Mouse (Mus musculus): ENCODE results near the gene Iqschfp. TPM values are rescaled to one million over a fixed set of nuclear protein-coding genes. Genes with fewer than 3 reads are reported as not detected.

Iqschfp gene
- polyA plus RNA-seq, 1 experiment, result not detected

GRCm38 (mm10) chr3:68513340-68514119 lies 621.5 kb downstream of the Iqschfp start:
- no peak for TF ChIP-seq GATA1 (IDR thresholded peaks at IDR 0.05; ENCODE audit: low read length)

DNA sequence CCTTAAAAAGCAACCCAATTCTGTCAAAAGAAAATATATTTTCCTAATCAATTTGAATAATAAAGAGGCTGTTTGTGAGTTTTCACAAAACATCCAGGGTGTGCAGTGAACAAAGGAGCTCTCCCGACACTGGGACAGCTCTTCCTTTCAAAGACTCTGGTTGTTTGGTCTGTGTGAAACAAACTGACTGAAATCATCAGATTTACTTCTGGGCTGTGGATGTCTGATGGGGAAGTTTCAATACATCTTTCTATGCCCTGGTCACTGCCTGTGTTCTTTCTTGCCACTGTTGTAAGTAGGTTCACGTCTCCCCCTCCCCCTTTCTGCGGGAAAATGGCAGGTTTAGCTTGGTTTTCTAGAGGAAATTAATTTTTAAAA lies 622.1 kb downstream of the Iqschfp start:
- TF ChIP-seq GATA1 (IDR thresholded peaks at IDR 0.05; ENCODE audit: low read length), result no peak

DNA sequence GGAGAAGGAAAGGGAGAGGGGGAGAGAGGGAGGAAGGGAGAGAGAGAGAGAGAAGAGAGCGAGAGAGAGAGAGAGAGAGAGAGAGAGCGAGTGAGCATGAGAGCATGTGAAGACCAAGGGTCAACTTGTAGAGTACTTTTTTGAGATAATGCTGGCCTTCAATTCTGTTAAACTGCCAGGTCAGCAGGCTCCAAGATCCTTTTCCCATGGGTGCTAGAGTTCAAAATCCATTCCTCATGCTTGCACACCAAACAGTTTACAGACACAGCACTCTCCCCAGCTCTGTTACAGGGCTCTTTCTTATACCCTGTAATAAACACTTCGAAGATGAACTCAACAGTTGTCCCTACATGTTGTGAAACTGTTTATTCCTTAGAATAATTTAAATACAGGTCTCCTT lies 622.7 kb downstream of the Iqschfp start:
- no peak for TF ChIP-seq GATA1 (IDR thresholded peaks at IDR 0.05; ENCODE audit: low read length)

DNA sequence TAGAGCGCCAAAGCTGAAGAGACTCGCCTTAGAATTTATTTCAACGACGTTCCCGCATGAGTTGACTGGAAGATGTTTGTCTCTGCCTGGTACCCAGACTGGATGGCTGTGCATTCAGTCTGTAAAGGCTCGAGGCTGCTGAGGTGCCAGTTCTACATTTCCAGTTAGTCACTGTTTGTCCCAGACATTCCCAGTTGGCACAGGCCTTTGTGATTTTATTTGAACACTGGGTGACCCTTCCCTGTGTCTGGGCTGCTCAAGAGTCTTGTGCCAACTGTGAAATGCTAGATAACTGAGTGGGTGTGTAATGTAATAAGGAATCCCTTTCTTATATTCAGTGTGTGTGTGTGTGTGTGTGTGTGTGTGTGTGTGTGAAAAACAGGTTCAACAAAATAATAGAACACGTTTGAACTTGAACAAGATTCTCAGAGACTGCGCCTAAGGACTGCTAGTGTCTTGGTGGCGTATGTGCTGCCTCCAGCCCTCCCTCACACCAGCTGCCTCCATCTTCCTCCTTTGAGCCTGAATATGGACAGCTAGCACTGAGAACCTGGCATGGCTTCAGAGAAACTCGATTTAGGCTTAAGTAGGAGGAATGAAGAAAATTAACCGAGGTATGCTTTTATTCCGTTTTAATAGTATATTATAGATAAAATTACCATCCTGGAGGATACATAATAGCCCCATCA lies 624.5 kb downstream of the Iqschfp start:
- no peak for TF ChIP-seq GATA1 (IDR thresholded peaks at IDR 0.05; ENCODE audit: low read length)

DNA sequence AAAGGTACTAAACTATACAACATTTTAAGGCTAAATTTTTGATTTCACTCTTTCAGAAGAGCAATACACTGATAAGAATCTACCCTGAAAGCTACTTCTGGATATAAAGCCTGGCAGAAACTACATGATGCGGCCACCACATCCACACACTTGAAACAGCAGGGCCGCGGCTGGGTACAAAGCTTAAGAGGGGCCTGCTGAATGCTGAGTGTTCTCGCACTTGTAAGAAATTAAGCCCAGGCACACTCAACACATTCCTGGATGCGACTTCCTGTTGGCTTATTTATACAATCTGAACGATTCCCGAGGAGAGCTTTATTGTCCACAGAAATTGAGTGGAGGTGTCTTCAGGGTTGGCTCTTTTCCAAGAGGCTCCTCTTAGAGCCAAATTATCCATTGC lies 625.2 kb downstream of the Iqschfp start:
- TF ChIP-seq GATA1 (IDR thresholded peaks at IDR 0.05; ENCODE audit: low read length), result no peak

- no peak for TF ChIP-seq GATA1 (IDR thresholded peaks at IDR 0.05; ENCODE audit: low read length)
Measured at GRCm38 (mm10) chr3:68518041-68518440, 626.0 kb downstream of the Iqschfp start.

- TF ChIP-seq GATA1 (IDR thresholded peaks at IDR 0.05; ENCODE audit: low read length), result no peak
Measured at GRCm38 (mm10) chr3:68518586-68518985, 626.6 kb downstream of the Iqschfp start.

- TF ChIP-seq GATA1 (IDR thresholded peaks at IDR 0.05; ENCODE audit: low read length), result no peak
Measured at GRCm38 (mm10) chr3:68525361-68525878, 633.4 kb downstream of the Iqschfp start.

DNA sequence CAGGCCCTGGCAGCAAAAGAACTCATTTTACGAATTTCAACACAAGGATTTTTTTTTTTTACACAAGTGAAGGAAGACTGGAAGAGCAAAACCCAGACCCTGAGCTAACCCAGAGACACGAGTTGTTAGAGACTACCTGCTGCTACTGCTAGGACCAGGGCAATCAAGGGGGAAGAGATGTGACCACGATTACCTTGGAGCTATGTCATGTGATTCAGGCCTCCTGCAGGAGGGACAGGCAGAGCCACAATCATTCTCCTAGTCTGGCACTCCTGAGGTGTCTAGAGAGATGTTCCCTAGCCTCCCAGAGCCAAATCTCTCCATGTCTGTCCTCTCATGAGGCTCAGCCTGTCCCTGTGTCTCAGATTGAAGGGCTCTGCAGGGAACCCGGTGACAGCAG lies 634.4 kb downstream of the Iqschfp start:
- TF ChIP-seq GATA1 (IDR thresholded peaks at IDR 0.05; ENCODE audit: low read length), result no peak

DNA sequence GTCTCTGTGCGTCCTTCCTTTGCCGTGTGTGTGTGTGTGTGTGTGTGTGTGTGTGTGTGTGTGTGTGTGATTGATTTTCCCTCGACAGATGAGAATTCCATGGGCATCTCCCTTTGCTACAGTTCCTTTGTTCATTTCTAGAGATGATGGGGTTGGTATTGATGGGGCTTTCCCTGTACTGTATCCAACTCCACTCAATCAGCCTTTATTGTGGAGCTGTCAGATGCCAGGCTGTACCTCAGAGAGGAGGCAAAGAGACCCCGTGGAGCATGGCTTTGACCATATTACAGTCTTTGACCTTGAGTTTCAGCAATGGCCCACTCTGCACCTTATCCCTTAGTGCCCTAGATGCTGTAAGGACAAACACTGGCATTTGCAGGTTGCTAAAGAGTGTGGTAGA lies 635.1 kb downstream of the Iqschfp start:
- TF ChIP-seq GATA1 (IDR thresholded peaks at IDR 0.05; ENCODE audit: low read length), result no peak

DNA sequence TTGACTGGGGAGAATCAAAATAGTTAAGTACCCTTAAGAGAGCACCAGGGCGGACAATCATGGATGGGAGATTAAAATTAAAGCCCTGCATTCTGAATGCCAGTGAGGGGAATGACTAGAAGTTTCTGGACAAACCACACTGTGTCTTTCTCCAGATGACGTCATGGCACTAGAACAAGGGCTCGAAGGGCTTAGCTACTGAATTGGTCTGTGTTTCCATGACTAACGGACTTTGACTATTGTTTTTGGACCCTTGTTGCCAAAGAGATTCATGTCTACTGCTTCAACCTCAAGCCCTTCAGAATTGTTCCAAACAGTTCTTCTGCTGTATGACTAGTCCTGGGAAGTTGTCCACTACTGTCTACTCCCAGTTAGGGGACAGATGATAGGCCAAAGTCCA lies 639.9 kb downstream of the Iqschfp start:
- no peak for TF ChIP-seq GATA1 (IDR thresholded peaks at IDR 0.05; ENCODE audit: low read length)

GRCm38 (mm10) chr3:68534571-68535051 lies 642.6 kb downstream of the Iqschfp start:
- no peak for TF ChIP-seq GATA1 (IDR thresholded peaks at IDR 0.05; ENCODE audit: low read length)

DNA sequence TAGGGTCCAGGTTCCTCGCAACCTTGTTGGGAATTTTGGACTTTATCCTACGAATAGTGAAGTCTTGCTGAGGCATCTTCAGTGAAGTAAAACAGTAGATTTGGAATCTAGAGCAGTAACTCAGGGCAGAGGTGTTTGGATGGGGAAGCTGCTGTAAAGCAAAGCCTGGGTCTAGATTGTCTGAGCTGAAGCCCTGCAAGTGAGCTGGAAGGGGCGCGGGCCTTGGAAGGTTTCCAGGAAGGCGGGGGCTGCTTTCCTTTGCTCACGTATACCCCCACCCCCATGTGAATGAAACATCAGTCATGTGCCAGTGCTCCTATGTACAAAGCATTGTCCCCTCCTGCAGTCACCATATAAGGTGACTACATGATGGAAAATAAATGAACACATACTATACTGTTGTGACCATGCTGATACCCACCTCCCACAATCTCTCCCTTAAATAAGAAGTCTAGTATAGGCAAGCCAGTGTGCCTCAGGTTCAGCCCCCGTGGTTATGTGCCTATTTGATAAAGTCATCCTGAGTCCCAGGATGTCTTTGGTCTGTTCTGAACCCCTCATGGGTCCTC lies 643.2 kb downstream of the Iqschfp start:
- TF ChIP-seq GATA1 (IDR thresholded peaks at IDR 0.05; ENCODE audit: low read length), result no peak

DNA sequence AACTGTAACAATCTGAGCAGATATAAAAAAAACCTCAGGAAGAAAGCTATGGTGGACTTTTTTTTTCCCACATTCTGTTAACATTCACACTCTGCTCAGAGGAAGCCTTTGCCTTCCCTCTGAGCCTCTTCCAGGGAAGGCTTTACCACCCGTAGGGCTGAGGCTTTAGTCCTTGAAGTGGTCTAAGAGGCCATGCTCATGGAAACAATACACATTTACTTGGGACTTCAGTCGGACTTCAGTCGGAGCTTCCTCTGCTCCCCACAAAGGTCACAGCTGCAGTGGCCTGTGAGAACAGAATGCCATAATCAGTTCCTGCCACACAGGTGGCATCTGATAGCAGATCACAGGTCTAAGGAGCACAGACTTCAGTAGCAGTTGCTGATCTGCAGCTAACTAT lies 644.0 kb downstream of the Iqschfp start:
- TF ChIP-seq GATA1 (IDR thresholded peaks at IDR 0.05; ENCODE audit: low read length), result no peak

- no peak for TF ChIP-seq GATA1 (IDR thresholded peaks at IDR 0.05; ENCODE audit: low read length)
Measured at GRCm38 (mm10) chr3:68541688-68542087, 649.7 kb downstream of the Iqschfp start.

DNA sequence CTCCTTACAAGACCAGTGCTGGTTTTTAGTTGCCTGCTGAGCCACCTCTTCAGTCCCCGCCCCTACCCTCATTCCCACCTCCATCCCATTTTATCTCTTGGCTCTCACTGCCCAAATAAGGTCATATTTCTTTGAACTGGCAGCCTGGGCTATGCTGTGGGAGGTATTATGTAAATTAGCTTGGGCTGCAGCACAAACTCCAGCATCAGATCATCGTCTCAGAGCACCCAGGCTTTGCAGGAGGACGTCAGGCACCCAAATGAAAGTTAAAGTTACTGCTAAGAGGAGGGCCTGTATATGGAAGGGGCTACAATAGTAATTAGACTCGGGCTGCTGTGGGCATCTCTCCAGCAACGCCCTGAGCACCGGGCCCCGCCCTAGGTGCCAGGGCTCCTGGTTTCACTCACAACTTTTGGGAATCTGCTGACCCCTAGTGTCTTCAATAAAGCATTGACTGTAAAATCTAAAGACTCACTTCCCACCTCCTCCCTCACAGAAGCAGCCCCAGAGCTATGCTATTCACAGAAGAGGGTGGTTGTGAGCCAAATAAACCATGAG lies 651.0 kb downstream of the Iqschfp start:
- TF ChIP-seq GATA1 (IDR thresholded peaks at IDR 0.05; ENCODE audit: low read length), result no peak
